Mouse (Mus musculus): Measurements from ENCODE around the gene Fbxl17. TPM values are rescaled to one million over a fixed set of nuclear protein-coding genes. Genes with fewer than 3 reads are reported as not detected.

Fbxl17 gene
- polyA plus RNA-seq, 1 experiment from 2014 or later, result 5.8 TPM

GRCm38 (mm10) chr17:63209151-63209550, 290.7 kb downstream of the Fbxl17 start:
- Histone ChIP-seq H3K4me3 (ENCODE audit: low read depth, low read length) (no peak overlapping the region), H3K9ac (ENCODE audit: low read length) (no peak overlapping the region), H3K27me3 (ENCODE audit: control insufficient read depth, insufficient read depth, low read length) (no peaks in the 10 kb centered on the region), H3K27ac (ENCODE audit: low read depth, low read length) (no peak overlapping the region), H3K4me1 (replicated peaks; ENCODE audit: control insufficient read depth, insufficient read depth, low read length) (no peaks in the 10 kb centered on the region), H3K36me3 (ENCODE audit: control insufficient read depth, insufficient read depth, low read length) (no peaks in the 10 kb centered on the region), H3K4me2 (ENCODE audit: low read depth, low read length, severe bottlenecking) (no peak overlapping the region), H3K9me3 (ENCODE audit: control insufficient read depth, low read length) (no peaks in the 10 kb centered on the region)
- WGBS, result 95% methylated on average over 6 of the region's 6 CpGs
- no peak for DNase-seq (ENCODE audit: low spot score)
- no peak for ATAC-seq (replicated peaks; ENCODE audit: low FRiP score)

- H3K4me2 ChIP-seq (ENCODE audit: low read depth, low read length, severe bottlenecking), result no peak overlapping the region
- no peaks in the 10 kb centered on the region for H3K9me3 ChIP-seq (ENCODE audit: control insufficient read depth, low read length)
- no peaks in the 10 kb centered on the region for H3K4me1 ChIP-seq (replicated peaks; ENCODE audit: control insufficient read depth, insufficient read depth, low read length)
- WGBS, result 92% methylated on average over 4 of the region's 4 CpGs
- no peaks in the 10 kb centered on the region for H3K36me3 ChIP-seq (ENCODE audit: control insufficient read depth, insufficient read depth, low read length)
- no peak for DNase-seq (ENCODE audit: low spot score)
- H3K27ac ChIP-seq (ENCODE audit: low read depth, low read length), result no peak overlapping the region
- no peak overlapping the region for H3K4me3 ChIP-seq (ENCODE audit: low read depth, low read length)
- no peak for ATAC-seq (replicated peaks; ENCODE audit: low FRiP score)
- no peaks in the 10 kb centered on the region for H3K27me3 ChIP-seq (ENCODE audit: control insufficient read depth, insufficient read depth, low read length)
- H3K9ac ChIP-seq (ENCODE audit: low read length), result no peak overlapping the region
Observed at GRCm38 (mm10) chr17:63208346-63208745, 291.5 kb downstream of the Fbxl17 start.

- DNase-seq (ENCODE audit: low spot score), result no peak
- Histone ChIP-seq H3K9ac (ENCODE audit: low read length) (no peak overlapping the region), H3K27me3 (ENCODE audit: control insufficient read depth, insufficient read depth, low read length) (no peaks in the 10 kb centered on the region), H3K9me3 (ENCODE audit: control insufficient read depth, low read length) (no peaks in the 10 kb centered on the region), H3K4me2 (ENCODE audit: low read depth, low read length, severe bottlenecking) (no peak overlapping the region), H3K4me1 (replicated peaks; ENCODE audit: control insufficient read depth, insufficient read depth, low read length) (no peaks in the 10 kb centered on the region), H3K4me3 (ENCODE audit: low read depth, low read length) (no peak overlapping the region), H3K36me3 (ENCODE audit: control insufficient read depth, insufficient read depth, low read length) (no peaks in the 10 kb centered on the region), H3K27ac (ENCODE audit: low read depth, low read length) (no peak overlapping the region)
- ATAC-seq (replicated peaks; ENCODE audit: low FRiP score), result no peak
- 94% methylated on average over 9 of the region's 9 CpGs for WGBS
Observed at GRCm38 (mm10) chr17:63207714-63208113, 292.1 kb downstream of the Fbxl17 start.

- H3K27ac ChIP-seq (ENCODE audit: low read depth, low read length), result no peak overlapping the region
- H3K9ac ChIP-seq (ENCODE audit: low read length), result no peak overlapping the region
- WGBS, result 93% methylated on average over 5 of the region's 5 CpGs
- no peaks in the 10 kb centered on the region for H3K4me1 ChIP-seq (replicated peaks; ENCODE audit: control insufficient read depth, insufficient read depth, low read length)
- no peaks in the 10 kb centered on the region for H3K9me3 ChIP-seq (ENCODE audit: control insufficient read depth, low read length)
- no peaks in the 10 kb centered on the region for H3K27me3 ChIP-seq (ENCODE audit: control insufficient read depth, insufficient read depth, low read length)
- ATAC-seq (replicated peaks; ENCODE audit: low FRiP score), result no peak
- no peak for DNase-seq (ENCODE audit: low spot score)
- no peaks in the 10 kb centered on the region for H3K36me3 ChIP-seq (ENCODE audit: control insufficient read depth, insufficient read depth, low read length)
- no peak overlapping the region for H3K4me3 ChIP-seq (ENCODE audit: low read depth, low read length)
- no peak overlapping the region for H3K4me2 ChIP-seq (ENCODE audit: low read depth, low read length, severe bottlenecking)
Observed at GRCm38 (mm10) chr17:63205316-63205715, 294.5 kb downstream of the Fbxl17 start.

GRCm38 (mm10) chr17:63203582-63204190, 296.1 kb downstream of the Fbxl17 start:
- DNase-seq (ENCODE audit: low spot score) (no peak), ATAC-seq (replicated peaks; ENCODE audit: low FRiP score) (no peak)
- no peak overlapping the region for H3K9ac ChIP-seq (ENCODE audit: low read length)
- H3K4me1 ChIP-seq (replicated peaks; ENCODE audit: control insufficient read depth, insufficient read depth, low read length), result no peaks in the 10 kb centered on the region
- no peaks in the 10 kb centered on the region for H3K9me3 ChIP-seq (ENCODE audit: control insufficient read depth, low read length)
- no peak overlapping the region for H3K4me3 ChIP-seq (ENCODE audit: low read depth, low read length)
- H3K36me3 ChIP-seq (ENCODE audit: control insufficient read depth, insufficient read depth, low read length), result no peaks in the 10 kb centered on the region
- no peaks in the 10 kb centered on the region for H3K27me3 ChIP-seq (ENCODE audit: control insufficient read depth, insufficient read depth, low read length)
- no peak overlapping the region for H3K27ac ChIP-seq (ENCODE audit: low read depth, low read length)
- 89% methylated on average over 8 of the region's 8 CpGs for WGBS
- H3K4me2 ChIP-seq (ENCODE audit: low read depth, low read length, severe bottlenecking), result no peak overlapping the region

- H3K4me3 ChIP-seq (ENCODE audit: low read depth, low read length), result no peak overlapping the region
- no peak overlapping the region for H3K9ac ChIP-seq (ENCODE audit: low read length)
- no peak overlapping the region for H3K4me2 ChIP-seq (ENCODE audit: low read depth, low read length, severe bottlenecking)
- DNase-seq (ENCODE audit: low spot score) (no peak), ATAC-seq (replicated peaks; ENCODE audit: low FRiP score) (no peak)
- no peaks in the 10 kb centered on the region for H3K36me3 ChIP-seq (ENCODE audit: control insufficient read depth, insufficient read depth, low read length)
- no peak overlapping the region for H3K27ac ChIP-seq (ENCODE audit: low read depth, low read length)
- WGBS, result 85% methylated on average over 1 of the region's 1 CpGs
- H3K4me1 ChIP-seq (replicated peaks; ENCODE audit: control insufficient read depth, insufficient read depth, low read length), result no peaks in the 10 kb centered on the region
- H3K27me3 ChIP-seq (ENCODE audit: control insufficient read depth, insufficient read depth, low read length), result no peaks in the 10 kb centered on the region
- H3K9me3 ChIP-seq (ENCODE audit: control insufficient read depth, low read length), result no peaks in the 10 kb centered on the region
Observed at GRCm38 (mm10) chr17:63198703-63199102, 301.1 kb downstream of the Fbxl17 start.

- Histone ChIP-seq H3K9me3 (ENCODE audit: control insufficient read depth, low read length) (no peaks in the 10 kb centered on the region), H3K4me1 (replicated peaks; ENCODE audit: control insufficient read depth, insufficient read depth, low read length) (no peaks in the 10 kb centered on the region; the same call in 1 of the 2 replicates), H3K27me3 (ENCODE audit: control insufficient read depth, insufficient read depth, low read length) (no peaks in the 10 kb centered on the region), H3K4me3 (ENCODE audit: low read depth, low read length) (no peak overlapping the region), H3K36me3 (ENCODE audit: control insufficient read depth, insufficient read depth, low read length) (no peaks in the 10 kb centered on the region), H3K27ac (ENCODE audit: low read depth, low read length) (no peak overlapping the region), H3K9ac (ENCODE audit: low read length) (no peak overlapping the region), H3K4me2 (ENCODE audit: low read depth, low read length, severe bottlenecking) (no peak overlapping the region)
- DNase-seq (ENCODE audit: low spot score) (no peak), ATAC-seq (replicated peaks; ENCODE audit: low FRiP score) (no peak)
- WGBS, result 96% methylated on average over 2 of the region's 2 CpGs
Observed at GRCm38 (mm10) chr17:63195496-63195895, 304.3 kb downstream of the Fbxl17 start.

- no peak for DNase-seq (ENCODE audit: low spot score)
- H3K27ac ChIP-seq (ENCODE audit: low read depth, low read length), result no peak overlapping the region
- H3K36me3 ChIP-seq (ENCODE audit: control insufficient read depth, insufficient read depth, low read length), result no peaks in the 10 kb centered on the region
- no peak overlapping the region for H3K4me3 ChIP-seq (ENCODE audit: low read depth, low read length)
- WGBS, result 82% methylated on average over 7 of the region's 7 CpGs
- H3K27me3 ChIP-seq (ENCODE audit: control insufficient read depth, insufficient read depth, low read length), result no peaks in the 10 kb centered on the region
- no peaks in the 10 kb centered on the region; the same call in 1 of the 2 replicates for H3K4me1 ChIP-seq (replicated peaks; ENCODE audit: control insufficient read depth, insufficient read depth, low read length)
- no peaks in the 10 kb centered on the region for H3K9me3 ChIP-seq (ENCODE audit: control insufficient read depth, low read length)
- H3K4me2 ChIP-seq (ENCODE audit: low read depth, low read length, severe bottlenecking), result no peak overlapping the region
- no peak overlapping the region for H3K9ac ChIP-seq (ENCODE audit: low read length)
- ATAC-seq (replicated peaks; ENCODE audit: low FRiP score), result no peak
Observed at GRCm38 (mm10) chr17:63193196-63193595, 306.6 kb downstream of the Fbxl17 start.

- Histone ChIP-seq H3K4me1 (replicated peaks; ENCODE audit: control insufficient read depth, insufficient read depth, low read length) (no peaks in the 10 kb centered on the region; the same call in 1 of the 2 replicates), H3K27ac (ENCODE audit: low read depth, low read length) (no peak overlapping the region), H3K9me3 (ENCODE audit: control insufficient read depth, low read length) (no peaks in the 10 kb centered on the region), H3K4me2 (ENCODE audit: low read depth, low read length, severe bottlenecking) (no peak overlapping the region), H3K4me3 (ENCODE audit: low read depth, low read length) (no peak overlapping the region), H3K9ac (ENCODE audit: low read length) (no peak overlapping the region), H3K36me3 (ENCODE audit: control insufficient read depth, insufficient read depth, low read length) (no peaks in the 10 kb centered on the region), H3K27me3 (ENCODE audit: control insufficient read depth, insufficient read depth, low read length) (no peaks in the 10 kb centered on the region)
- no peak for DNase-seq (ENCODE audit: low spot score)
- ATAC-seq (replicated peaks; ENCODE audit: low FRiP score), result no peak
- 83% methylated on average over 8 of the region's 8 CpGs for whole genome bisulfite sequencing
Observed at GRCm38 (mm10) chr17:63191345-63191744, 308.5 kb downstream of the Fbxl17 start.
